Mouse (Mus musculus) skeletal muscle tissue, postnatal 0 days (tissue): ENCODE measurements around the gene Tns1. TPM values are rescaled to one million over a fixed set of nuclear protein-coding genes. Genes with fewer than 3 reads are reported as not detected.

ENCODE experiments used
- polyA plus RNA-seq: library from polyadenylated mRNA; unstranded; fragments of >200 nt; fragmentation: Nextera tagmentation; extraction: Ambion mirVana; gene quantifications from 2 replicates; pipeline ENCODE4 v1.2.1, GENCODE M21; 2015

Gene Tns1
- 72.8 and 77.0 TPM in 2 replicates for polyA plus RNA-seq

GRCm38 (mm10) chr1:74124021-74124981 is at the start of gene Tns1:
Gene Tns1, minus strand, starts transcription at chr1:74124449.

GRCm38 (mm10) chr1:74153461-74154184 is 29.4 kb upstream of the Tns1 start, which contains the start of gene Cxcr2:
Gene Cxcr2, plus strand, starts transcription at chr1:74153989.

GRCm38 (mm10) chr1:74124991-74125552 is 823 bp upstream of the Tns1 start, which contains the start of gene Rufy4:
Gene Rufy4, plus strand, starts transcription at chr1:74125541.

Other genes starting within 250 kb of the Tns1 start
- 0.10 and 0.51 TPM in 2 replicates for gene Rufy4, start 1.1 kb upstream of the Tns1 start, polyA plus RNA-seq
- gene Cxcr2, start 29.5 kb upstream of the Tns1 start, polyA plus RNA-seq: 0.15 and 0.21 TPM in 2 replicates
- not detected in 2 replicates for gene Cxcr1, start 70.2 kb upstream of the Tns1 start, polyA plus RNA-seq
- 211 and 255 TPM in 2 replicates for gene Arpc2, start 111.6 kb upstream of the Tns1 start, polyA plus RNA-seq
- 0.13 TPM in 1 of 2 replicates, not detected in the other for gene Gpbar1, start 154.1 kb upstream of the Tns1 start, polyA plus RNA-seq
- gene Aamp, start 160.3 kb upstream of the Tns1 start, polyA plus RNA-seq: 152 and 164 TPM in 2 replicates
- gene Pnkd, start 160.5 kb upstream of the Tns1 start, polyA plus RNA-seq: 167 and 186 TPM in 2 replicates
- gene Tmbim1, start 181.2 kb upstream of the Tns1 start, polyA plus RNA-seq: 62.1 and 64.5 TPM in 2 replicates
- 0.60 and 0.67 TPM in 2 replicates for gene Catip, start 237.7 kb upstream of the Tns1 start, polyA plus RNA-seq